Mouse (Mus musculus) CH12.LX (cell line): ENCODE data around the gene Cep104.

Experiments used
- CTCF ChIP-seq, 2 experiments: IDR thresholded peaks in 1 of 2; conservative IDR thresholded peaks in 1 of 2; 2 replicates each; pipeline ENCODE4 v1.5.1; 2011 to 2012; ENCODE audit warnings: low read depth in 2 of 2, low read length in 2 of 2, improper control_type of control experiment in 1 of 2, inconsistent platforms in 1 of 2, mild to moderate bottlenecking in 1 of 2, moderate library complexity in 1 of 2
- EP300 ChIP-seq: IDR thresholded peaks from 2 replicates; pipeline ENCODE4 v1.6.1; 2011; ENCODE audit warnings: low read length, improper control_type of control experiment
- ETS1 ChIP-seq: conservative IDR thresholded peaks from 2 replicates; pipeline ENCODE4 v1.6.1; 2012; ENCODE audit warnings: low read depth, mild to moderate bottlenecking, inconsistent platforms, low read length, improper control_type of control experiment, moderate library complexity
- HCFC1 ChIP-seq: IDR thresholded peaks from 2 replicates; pipeline ENCODE4 v1.6.1; 2012; ENCODE audit warnings: low read depth, mild to moderate bottlenecking, inconsistent platforms, low read length, improper control_type of control experiment
- MEF2A ChIP-seq: IDR thresholded peaks from 2 replicates; pipeline ENCODE4 v1.6.1; 2014; ENCODE audit warnings: low read depth, mild to moderate bottlenecking, inconsistent platforms, low read length, improper control_type of control experiment, borderline replicate concordance
- POLR2A ChIP-seq: IDR thresholded peaks from 2 replicates; pipeline ENCODE4 v1.6.1; 2011; ENCODE audit warnings: low read depth, mild to moderate bottlenecking, improper control_type of control experiment, low read length
- RAD21 ChIP-seq: IDR thresholded peaks from 2 replicates; pipeline ENCODE4 v1.6.1; 2011; ENCODE audit warnings: low read depth, mild to moderate bottlenecking, low read length, improper control_type of control experiment, moderate library complexity
- TBP ChIP-seq: conservative IDR thresholded peaks from 2 replicates; pipeline ENCODE4 v1.6.1; 2011; ENCODE audit warnings: low read depth, low read length, improper control_type of control experiment

DNA sequence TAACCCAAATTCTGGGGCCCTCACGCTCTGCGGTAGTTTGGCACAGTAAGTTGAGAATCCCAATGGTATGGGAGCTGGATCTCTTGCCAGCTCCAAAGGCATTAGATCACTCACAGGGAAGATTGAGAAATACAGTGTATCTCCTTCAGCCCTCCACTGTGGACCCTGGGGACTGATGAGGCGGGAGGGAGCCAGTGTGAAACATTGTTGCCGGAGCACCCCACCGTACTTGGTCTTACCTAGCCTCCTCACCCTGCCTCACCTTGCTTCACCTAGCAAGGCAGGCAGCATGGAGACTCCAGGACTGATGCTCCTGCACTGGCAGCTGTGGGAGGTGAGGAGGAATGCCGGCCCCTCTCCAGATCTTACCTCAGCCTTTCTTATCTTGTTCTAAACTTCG, 80.5 kb downstream of the Cep104 start:
- TF ChIP-seq CTCF (conservative IDR thresholded peaks at IDR 0.05 in 1 of 2, IDR thresholded peaks at IDR 0.05 in 1 of 2; ENCODE audit: low read depth in 2 of 2, low read length in 2 of 2): no peak
- TF ChIP-seq RAD21: no peak
- TF ChIP-seq ETS1: no peak
- no peak for TF ChIP-seq HCFC1
- no peak for TF ChIP-seq POLR2A
- TF ChIP-seq TBP: no peak
- TF ChIP-seq EP300: no peak
- TF ChIP-seq MEF2A: no peak
